Mouse (Mus musculus): ENCODE results near the gene Mark4. TPM values are rescaled to one million over a fixed set of nuclear protein-coding genes. Genes with fewer than 3 reads are reported as not detected.

The Mark4 gene
- polyA plus RNA-seq, 1 experiment from 2014 or later, result 1.8 TPM

DNA sequence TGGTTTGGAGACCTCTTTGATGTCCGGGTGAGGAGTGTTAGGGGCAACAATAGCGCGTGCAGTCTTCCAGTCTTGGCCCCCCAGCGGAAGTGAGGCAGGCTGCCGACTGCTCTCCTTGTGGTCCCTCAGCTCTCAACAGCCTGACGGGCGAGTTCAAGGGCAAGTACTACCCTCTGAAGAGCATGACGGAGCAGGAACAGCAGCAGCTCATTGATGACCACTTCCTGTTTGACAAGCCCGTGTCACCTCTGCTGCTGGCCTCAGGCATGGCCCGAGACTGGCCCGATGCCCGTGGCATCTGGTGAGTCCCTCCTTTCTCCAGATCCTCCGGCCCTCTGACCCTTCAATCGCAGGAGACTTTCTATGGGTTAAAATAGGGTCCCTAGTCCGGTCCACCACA lies 42.0 kb downstream of the Mark4 start:
- no peak overlapping the region for H3K4me2 ChIP-seq (ENCODE audit: low read depth, low read length)
- H3K4me1 ChIP-seq (ENCODE audit: insufficient read depth), result peaks cover 13% of the 10 kb centered on the region
- H3K36me3 ChIP-seq (replicated peaks; ENCODE audit: insufficient read depth, low read length), result no peaks in the 10 kb centered on the region
- peaks cover 43% of the 10 kb centered on the region for H3K27me3 ChIP-seq (ENCODE audit: insufficient read depth, low read length)
- H3K4me3 ChIP-seq (ENCODE audit: low read depth, low read length), result no peak overlapping the region
- ATAC-seq (no peak), DNase-seq (no peak)
- WGBS (ENCODE audit: insufficient replicate concordance), result 54% methylated on average over 15 of the region's 15 CpGs
- H3K9ac ChIP-seq (replicated peaks), result no peak overlapping the region
- TF ChIP-seq CTCF (IDR thresholded peaks at IDR 0.05; ENCODE audit: low read depth), result no peak
- TF ChIP-seq EP300 (IDR thresholded peaks at IDR 0.05; ENCODE audit: low read depth), result no peak
- no peak overlapping the region for H3K27ac ChIP-seq (ENCODE audit: low read depth)
- 0 out of 2 replicates have a peak, but pooled peaks cover 3% of the 10 kb centered on the region for H3K9me3 ChIP-seq (ENCODE audit: low read length)

DNA sequence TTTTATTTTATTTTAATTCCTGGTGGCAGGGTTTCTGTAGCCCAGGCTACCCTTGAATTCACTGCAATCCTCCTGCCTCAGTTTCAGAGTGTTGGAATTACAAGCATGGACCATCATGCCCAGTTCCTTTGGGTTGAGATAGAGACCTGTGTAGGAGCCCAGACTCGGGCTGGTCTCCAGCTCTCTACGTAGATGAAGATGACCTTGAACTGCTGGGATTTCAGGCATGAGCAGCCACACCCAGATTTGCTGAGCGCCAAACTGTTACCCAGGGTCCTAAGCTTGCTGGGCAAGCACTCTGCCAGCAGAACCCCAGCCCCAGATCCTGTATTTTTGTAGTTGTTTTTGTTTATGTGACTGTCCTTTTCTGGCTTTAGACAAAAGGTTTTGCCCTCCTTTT lies 45.1 kb downstream of the Mark4 start:
- no peak for ATAC-seq
- 71% methylated on average over 3 of the region's 3 CpGs for WGBS (ENCODE audit: insufficient replicate concordance)

DNA sequence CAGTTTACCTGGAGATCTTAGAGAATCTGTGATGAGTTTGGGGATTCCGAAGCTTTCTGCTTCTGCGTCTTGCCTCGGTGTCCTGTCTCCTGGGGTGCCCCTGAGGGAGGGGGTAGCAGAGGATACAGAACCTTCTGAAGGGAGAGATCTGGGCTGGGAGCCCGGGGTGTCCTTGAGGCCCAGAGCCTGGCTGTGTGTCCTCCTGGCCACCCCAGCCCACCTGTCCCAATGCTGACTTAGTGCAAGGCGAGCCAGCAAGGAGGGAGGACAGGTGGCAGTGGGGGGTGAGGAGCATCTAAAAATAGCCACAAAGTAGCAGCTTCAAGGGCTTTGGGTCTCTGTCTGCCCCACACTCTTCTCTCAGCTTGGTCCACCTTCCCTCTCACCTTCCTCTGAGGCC lies 46.8 kb downstream of the Mark4 start:
- no peak overlapping the region for H3K4me3 ChIP-seq (ENCODE audit: low read depth, low read length)
- H3K9ac ChIP-seq (replicated peaks), result no peak overlapping the region
- 69% methylated on average over 5 of the region's 5 CpGs for WGBS (ENCODE audit: insufficient replicate concordance)
- H3K27me3 ChIP-seq (ENCODE audit: insufficient read depth, low read length), result peaks cover 16% of the 10 kb centered on the region
- ATAC-seq (no peak), DNase-seq (no peak)
- TF ChIP-seq CTCF (IDR thresholded peaks at IDR 0.05; ENCODE audit: low read depth) (no peak), EP300 (IDR thresholded peaks at IDR 0.05; ENCODE audit: low read depth) (no peak)
- H3K4me1 ChIP-seq (ENCODE audit: insufficient read depth), result no peaks in the 10 kb centered on the region
- no peak overlapping the region for H3K27ac ChIP-seq (ENCODE audit: low read depth)
- H3K9me3 ChIP-seq (ENCODE audit: low read length), result 0 out of 2 replicates have a peak, but pooled peaks cover 3% of the 10 kb centered on the region
- H3K4me2 ChIP-seq (ENCODE audit: low read depth, low read length), result no peak overlapping the region
- no peaks in the 10 kb centered on the region for H3K36me3 ChIP-seq (replicated peaks; ENCODE audit: insufficient read depth, low read length)

More for the DNA sequence above, 45.1 kb downstream of the Mark4 start:
- Histone ChIP-seq H3K4me3 (ENCODE audit: low read depth, low read length) (no peak overlapping the region), H3K27me3 (ENCODE audit: insufficient read depth, low read length) (peaks cover 23% of the 10 kb centered on the region), H3K9ac (replicated peaks) (no peak overlapping the region), H3K9me3 (ENCODE audit: low read length) (0 out of 2 replicates have a peak, but pooled peaks cover 3% of the 10 kb centered on the region), H3K4me1 (ENCODE audit: insufficient read depth) (no peaks in the 10 kb centered on the region), H3K4me2 (ENCODE audit: low read depth, low read length) (no peak overlapping the region), H3K36me3 (replicated peaks; ENCODE audit: insufficient read depth, low read length) (no peaks in the 10 kb centered on the region), H3K27ac (ENCODE audit: low read depth) (no peak overlapping the region)
- TF ChIP-seq CTCF (IDR thresholded peaks at IDR 0.05; ENCODE audit: low read depth), result no peak
- no peak for TF ChIP-seq EP300 (IDR thresholded peaks at IDR 0.05; ENCODE audit: low read depth)
- no peak for DNase-seq

GRCm38 (mm10) chr7:19410766-19411344 lies 47.8 kb downstream of the Mark4 start:
- no peak overlapping the region for H3K4me2 ChIP-seq (ENCODE audit: low read depth, low read length)
- no peak overlapping the region for H3K27ac ChIP-seq (ENCODE audit: low read depth)
- DNase-seq (no peak), ATAC-seq (no peak)
- peaks cover 10% of the 10 kb centered on the region for H3K27me3 ChIP-seq (ENCODE audit: insufficient read depth, low read length)
- H3K9me3 ChIP-seq (ENCODE audit: low read length), result 0 out of 2 replicates have a peak, but pooled peaks cover 3% of the 10 kb centered on the region
- 69% methylated on average over 11 of the region's 11 CpGs for WGBS (ENCODE audit: insufficient replicate concordance)
- no peaks in the 10 kb centered on the region for H3K36me3 ChIP-seq (replicated peaks; ENCODE audit: insufficient read depth, low read length)
- H3K4me1 ChIP-seq (ENCODE audit: insufficient read depth), result no peaks in the 10 kb centered on the region
- H3K4me3 ChIP-seq (ENCODE audit: low read depth, low read length), result no peak overlapping the region
- no peak overlapping the region for H3K9ac ChIP-seq (replicated peaks)
- no peak for TF ChIP-seq EP300 (IDR thresholded peaks at IDR 0.05; ENCODE audit: low read depth)
- TF ChIP-seq CTCF (IDR thresholded peaks at IDR 0.05; ENCODE audit: low read depth), result no peak

GRCm38 (mm10) chr7:19409753-19410152 lies 48.9 kb downstream of the Mark4 start:
- 0 out of 2 replicates have a peak, but pooled peaks cover 3% of the 10 kb centered on the region for H3K9me3 ChIP-seq (ENCODE audit: low read length)
- 34% methylated on average over 6 of the region's 6 CpGs for WGBS (ENCODE audit: insufficient replicate concordance)

GRCm38 (mm10) chr7:19405417-19405816 lies 53.2 kb downstream of the Mark4 start:
- no peak overlapping the region for H3K9ac ChIP-seq (replicated peaks)
- 4% methylated on average over 19 of the region's 19 CpGs for WGBS (ENCODE audit: insufficient replicate concordance)

More at GRCm38 (mm10) chr7:19409753-19410152, 48.9 kb downstream of the Mark4 start:
- no peak for DNase-seq
- Histone ChIP-seq H3K9ac (replicated peaks) (no peak overlapping the region), H3K27me3 (ENCODE audit: insufficient read depth, low read length) (peaks cover 10% of the 10 kb centered on the region), H3K36me3 (replicated peaks; ENCODE audit: insufficient read depth, low read length) (no peaks in the 10 kb centered on the region), H3K4me3 (ENCODE audit: low read depth, low read length) (no peak overlapping the region), H3K27ac (ENCODE audit: low read depth) (no peak overlapping the region), H3K4me1 (ENCODE audit: insufficient read depth) (no peaks in the 10 kb centered on the region; the same call in 1 of the 2 replicates), H3K4me2 (ENCODE audit: low read depth, low read length) (no peak overlapping the region)
- TF ChIP-seq CTCF (IDR thresholded peaks at IDR 0.05; ENCODE audit: low read depth), result no peak
- no peak for TF ChIP-seq EP300 (IDR thresholded peaks at IDR 0.05; ENCODE audit: low read depth)
- ATAC-seq, result no peak

More at GRCm38 (mm10) chr7:19405417-19405816, 53.2 kb downstream of the Mark4 start:
- no peak overlapping the region for H3K27ac ChIP-seq (ENCODE audit: low read depth)
- H3K36me3 ChIP-seq (replicated peaks; ENCODE audit: insufficient read depth, low read length), result no peaks in the 10 kb centered on the region
- TF ChIP-seq EP300 (IDR thresholded peaks at IDR 0.05; ENCODE audit: low read depth), result no peak
- TF ChIP-seq CTCF (IDR thresholded peaks at IDR 0.05; ENCODE audit: low read depth), result peak; percentile 97
- peak overlapping the region; percentile 27; the same call in 1 of the 2 replicates for H3K4me2 ChIP-seq (ENCODE audit: low read depth, low read length)
- peaks cover 30% of the 10 kb centered on the region for H3K27me3 ChIP-seq (ENCODE audit: insufficient read depth, low read length)
- H3K4me1 ChIP-seq (ENCODE audit: insufficient read depth), result peaks cover 7% of the 10 kb centered on the region; the same call in 1 of the 2 replicates
- no peak overlapping the region for H3K4me3 ChIP-seq (ENCODE audit: low read depth, low read length)
- peak; percentile 78 for ATAC-seq
- DNase-seq, result peak; percentile 90
- peaks cover 6% of the 10 kb centered on the region; the same call in 1 of the 2 replicates for H3K9me3 ChIP-seq (ENCODE audit: low read length)
